ENCODE assay signal across 13 mouse cellular contexts in the genomic region with DNA sequence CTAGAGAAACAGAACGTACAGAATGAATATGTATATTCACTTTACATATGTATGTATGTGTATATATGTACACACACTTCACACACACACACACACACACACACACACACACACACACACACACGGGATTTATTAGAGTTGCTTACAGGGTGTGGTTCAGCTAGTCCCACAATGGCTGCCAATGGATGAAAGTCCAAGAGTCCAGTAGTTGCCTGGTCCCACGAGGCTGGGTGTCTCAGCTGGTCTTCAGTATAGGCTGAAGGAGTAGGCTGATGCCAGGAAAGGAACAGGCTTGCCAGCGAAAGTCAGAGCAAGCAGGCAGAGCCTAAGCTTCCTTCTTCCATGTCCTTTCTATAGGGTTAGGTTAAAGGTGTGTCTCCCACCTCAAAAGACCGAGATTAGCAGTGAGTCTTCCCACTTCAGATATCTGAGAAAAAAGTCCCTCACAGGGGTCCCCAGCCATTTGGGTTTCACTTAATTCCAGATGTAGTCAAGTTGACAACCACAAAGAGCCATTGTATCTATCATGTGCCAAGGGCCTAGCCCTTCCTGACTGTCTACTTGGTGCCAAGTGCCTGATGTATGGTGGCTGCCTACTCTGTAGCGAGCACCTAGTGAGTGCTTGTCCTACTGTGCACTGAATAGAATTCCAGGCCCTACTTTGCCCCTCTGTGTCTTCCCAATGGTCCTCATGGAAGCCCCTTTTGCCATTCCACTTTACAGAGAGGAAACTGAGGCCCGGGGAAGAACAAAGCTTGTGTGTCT.
"Had no signal": no experiment of that assay in that cellular context is flagged by ENCODE, and none has a peak within 500 bp of the region (broad histone marks: within the 10 kb centered on the region; RNA-seq: fewer than 3 reads in every experiment).

No protein-coding gene starts in this region.

- H3K27me3 ChIP-seq: liver, embryonic 15.5 days; neural tube, embryonic 15.5 days had no signal

- H3K9ac ChIP-seq: liver, embryonic 15.5 days; neural tube, embryonic 15.5 days had no signal

- H3K4me1 ChIP-seq: neural tube, embryonic 15.5 days had no signal

- H3K4me2 ChIP-seq: liver, embryonic 11.5 days; liver, embryonic 15.5 days; neural tube, embryonic 15.5 days had no signal

- H3K27ac ChIP-seq: kidney, postnatal 0 days; left cerebral cortex, adult 2 months; limb, embryonic 10.5 days; liver, embryonic 15.5 days; midbrain, embryonic 10.5 days; neural tube, embryonic 15.5 days had no signal

- H3K36me3 ChIP-seq: limb, embryonic 10.5 days; liver, embryonic 15.5 days; midbrain, embryonic 10.5 days; neural tube, embryonic 15.5 days had no signal

- H3K4me3 ChIP-seq: left cerebral cortex, adult 2 months; limb, embryonic 10.5 days; liver, embryonic 15.5 days; midbrain, embryonic 10.5 days; myocyte; neural tube, embryonic 15.5 days had no signal

- H3K9me3 ChIP-seq: limb, embryonic 10.5 days; midbrain, embryonic 10.5 days; neural tube, embryonic 15.5 days had no signal

- DNase-seq: lung, adult 2 months; lung, postnatal 4 days; midbrain, embryonic 14.5 days had no signal

- ATAC-seq: inflammation-experienced regulatory T-cells, adult 6 months; lung, postnatal 0 days had no signal
